ENCODE assay signal across 9 mouse cellular contexts in genomic region chr6:140300470-140301145, GRCm38 (mm10).
DNase-seq lines count a peak whose midpoint lies in the region; ATAC-seq and TF ChIP-seq lines count a peak whose summit lies in the region.
"Had no signal": no experiment of that assay in that cellular context is flagged by ENCODE, and none has a peak within 500 bp of the region (broad histone marks: within the 10 kb centered on the region; RNA-seq: fewer than 3 reads in every experiment).

No protein-coding gene starts in this region.

- H3K27me3 ChIP-seq in forebrain, embryonic 14.5 days (replicated peaks; ENCODE audit: control insufficient read depth, insufficient read depth, low read length) = no peaks in the 10 kb centered on the region
- no peaks in the 10 kb centered on the region for H3K27me3 ChIP-seq in forebrain, embryonic 13.5 days
- no peaks in the 10 kb centered on the region for H3K27me3 ChIP-seq in kidney, adult 2 months (replicated peaks; ENCODE audit: control insufficient read depth, insufficient read depth, low read length)
- no peaks in the 10 kb centered on the region for H3K27me3 ChIP-seq in lung, embryonic 14.5 days (ENCODE audit: insufficient read depth, low read length)
- H3K27me3 ChIP-seq: midbrain, embryonic 12.5 days had no signal

- no peak overlapping the region for H3K9ac ChIP-seq in forebrain, embryonic 14.5 days (ENCODE audit: low read length)
- H3K9ac ChIP-seq in forebrain, embryonic 13.5 days = no peak overlapping the region
- H3K9ac ChIP-seq in lung, embryonic 14.5 days = no peak overlapping the region
- H3K9ac ChIP-seq: midbrain, embryonic 12.5 days had no signal

- peaks cover 19% of the 10 kb centered on the region for H3K4me1 ChIP-seq in forebrain, embryonic 14.5 days (ENCODE audit: control insufficient read depth, insufficient read depth, low read length)
- peaks cover 26% of the 10 kb centered on the region for H3K4me1 ChIP-seq in forebrain, embryonic 13.5 days
- H3K4me1 ChIP-seq in kidney, adult 2 months (ENCODE audit: control insufficient read depth, insufficient read depth, low read length) = peaks cover 4% of the 10 kb centered on the region
- H3K4me1 ChIP-seq in lung, embryonic 14.5 days (ENCODE audit: insufficient read depth) = peaks cover 21% of the 10 kb centered on the region
- H3K4me1 ChIP-seq: midbrain, embryonic 12.5 days had no signal

- H3K36me3 ChIP-seq in forebrain, embryonic 14.5 days (ENCODE audit: control insufficient read depth, insufficient read depth, low read length) = no peaks in the 10 kb centered on the region
- H3K36me3 ChIP-seq in forebrain, embryonic 13.5 days (ENCODE audit: poor library complexity, severe bottlenecking) = no peaks in the 10 kb centered on the region
- no peaks in the 10 kb centered on the region for H3K36me3 ChIP-seq in kidney, adult 2 months (ENCODE audit: control insufficient read depth, insufficient read depth, low read length)
- H3K36me3 ChIP-seq in lung, embryonic 14.5 days (ENCODE audit: insufficient read depth) = no peaks in the 10 kb centered on the region
- H3K36me3 ChIP-seq: midbrain, embryonic 12.5 days had no signal

- H3K4me2 ChIP-seq in forebrain, embryonic 14.5 days (ENCODE audit: low read length) = no peak overlapping the region
- H3K4me2 ChIP-seq in forebrain, embryonic 13.5 days = no peak overlapping the region
- no peak overlapping the region for H3K4me2 ChIP-seq in lung, embryonic 14.5 days
- H3K4me2 ChIP-seq: midbrain, embryonic 12.5 days had no signal

- TF ChIP-seq CTCF in kidney, adult 2 months (conservative IDR thresholded peaks at IDR 0.05; ENCODE audit: insufficient read depth, insufficient read length, low read depth, low read length) = no peak
- TF ChIP-seq CTCF in lung, embryonic 14.5 days (IDR thresholded peaks at IDR 0.05; ENCODE audit: low read depth) = no peak

- no peaks in the 10 kb centered on the region for H3K9me3 ChIP-seq in forebrain, embryonic 14.5 days (replicated peaks; ENCODE audit: control insufficient read depth, low read length)
- H3K9me3 ChIP-seq in forebrain, embryonic 13.5 days (replicated peaks) = no peaks in the 10 kb centered on the region
- H3K9me3 ChIP-seq in lung, embryonic 14.5 days (ENCODE audit: low read depth, low read length) = no peaks in the 10 kb centered on the region
- H3K9me3 ChIP-seq: midbrain, embryonic 12.5 days had no signal

- DNase-seq in forebrain, embryonic 14.5 days (ENCODE audit: low spot score) = peak; percentile 36
- DNase-seq in adipocyte (ENCODE audit: low spot score) = peak; percentile 20
- DNase-seq in heart, adult 9 months (ENCODE audit: low spot score in 2 of 2) = peak; percentile 48 to 65
- peak; percentile 95 for DNase-seq in kidney, adult 2 months
- DNase-seq in lung, embryonic 14.5 days = peak; percentile 93
- peak; percentile 85 for DNase-seq in testis, postnatal 14 days (ENCODE audit: low spot score)

- H3K27ac ChIP-seq in forebrain, embryonic 14.5 days (ENCODE audit: low read depth, low read length) = no peak overlapping the region
- no peak overlapping the region for H3K27ac ChIP-seq in forebrain, embryonic 13.5 days
- H3K27ac ChIP-seq in kidney, adult 2 months (ENCODE audit: insufficient read depth, low read depth, low read length) = no peak overlapping the region
- H3K27ac ChIP-seq in lung, embryonic 14.5 days (ENCODE audit: low read depth) = peak overlapping the region; percentile 76
- H3K27ac ChIP-seq: midbrain, embryonic 12.5 days had no signal

- H3K4me3 ChIP-seq in forebrain, embryonic 14.5 days (ENCODE audit: low read depth, low read length) = no peak overlapping the region
- no peak overlapping the region for H3K4me3 ChIP-seq in forebrain, embryonic 13.5 days
- H3K4me3 ChIP-seq in kidney, adult 2 months (ENCODE audit: insufficient read depth, low read depth, low read length) = no peak overlapping the region
- H3K4me3 ChIP-seq in lung, embryonic 14.5 days (ENCODE audit: low read depth, low read length) = no peak overlapping the region
- H3K4me3 ChIP-seq: midbrain, embryonic 12.5 days had no signal

- ATAC-seq in forebrain, embryonic 14.5 days = peak; percentile 29; the same call in 1 of the 2 replicates
- ATAC-seq in forebrain, embryonic 13.5 days = no peak
- ATAC-seq in lung, embryonic 14.5 days (ENCODE audit: insufficient read depth) = peak; percentile 80
- ATAC-seq in cerebellum, adult (ENCODE audit: insufficient number of reproducible peaks, low FRiP score, low TSS enrichment) = no peak

- 56% methylated on average over 7 of the region's 7 CpGs for WGBS in forebrain, embryonic 14.5 days
- WGBS in forebrain, embryonic 13.5 days = 56% methylated on average over 7 of the region's 7 CpGs
- 21% methylated on average over 7 of the region's 7 CpGs for WGBS in kidney, adult 2 months
- 20% methylated on average over 7 of the region's 7 CpGs for WGBS in lung, embryonic 14.5 days

- no peak for TF ChIP-seq POLR2A in kidney, adult 2 months (IDR thresholded peaks at IDR 0.05; ENCODE audit: low read depth, low read length)

Comparison
In these comparisons a context has a peak if more than half of its experiments do, and no peak if none do; other contexts are left out.
1. ATAC-seq: peak in forebrain, embryonic 14.5 days (single experiment) and lung, embryonic 14.5 days (single experiment); none in forebrain, embryonic 13.5 days (single experiment) and cerebellum, adult (single experiment).
2. DNase-seq: peak in every context shown above with its lines; median percentile 95 in kidney, adult 2 months; 93 in lung, embryonic 14.5 days; 85 in testis, postnatal 14 days; 56 in heart, adult 9 months; 36 in forebrain, embryonic 14.5 days; 20 in adipocyte.